ENCODE assay signal across 21 mouse cellular contexts in the genomic region with DNA sequence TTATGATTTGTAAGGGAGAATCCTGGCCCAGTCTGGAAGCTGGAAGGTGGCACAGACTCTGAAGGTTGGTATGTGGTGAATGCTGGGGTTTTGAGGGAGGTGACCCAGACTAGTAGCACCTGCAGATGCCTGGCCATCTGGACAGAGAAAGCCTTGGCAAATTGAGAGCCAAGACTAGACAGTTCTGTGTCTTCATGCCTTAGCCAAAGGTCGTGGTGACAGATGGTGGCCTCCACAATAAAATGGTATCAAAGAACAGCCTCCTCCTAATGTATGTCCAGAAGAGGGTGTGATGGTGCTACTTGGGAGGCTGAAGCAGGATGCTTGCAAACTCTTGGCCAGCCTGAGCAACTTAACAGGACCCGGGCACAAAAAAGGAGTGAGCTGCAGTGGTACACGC. TPM values are rescaled to one million over a fixed set of nuclear protein-coding genes. Genes with fewer than 3 reads are reported as not detected.
A peak's percentile ranks its signal among the peaks of the same experiment; 100 is the strongest.
DNase-seq lines count a peak whose midpoint lies in the region; ATAC-seq lines count a peak whose summit lies in the region.
"Had no signal": no experiment of that assay in that cellular context is flagged by ENCODE, and none has a peak within 500 bp of the region (broad histone marks: within the 10 kb centered on the region; RNA-seq: fewer than 3 reads in every experiment).

No protein-coding gene starts in this region.

- no peak overlapping the region for H3K9ac ChIP-seq in intestine, embryonic 14.5 days (ENCODE audit: low read length)
- H3K9ac ChIP-seq in midbrain, embryonic 15.5 days = no peak overlapping the region
- H3K9ac ChIP-seq in midbrain, embryonic 16.5 days (ENCODE audit: low read depth, low read length) = no peak overlapping the region
- H3K9ac ChIP-seq in hindbrain, embryonic 12.5 days = no peak overlapping the region
- H3K9ac ChIP-seq: embryonic facial prominence, embryonic 12.5 days; forebrain, postnatal 0 days; hindbrain, embryonic 13.5 days had no signal

- intact Hi-C loops in left cerebral cortex, postnatal 4 days (cut with DNase I) = no loop called here

- H3K4me2 ChIP-seq in intestine, embryonic 14.5 days (ENCODE audit: low read length) = no peak overlapping the region
- H3K4me2 ChIP-seq in midbrain, embryonic 15.5 days = no peak overlapping the region
- H3K4me2 ChIP-seq in midbrain, embryonic 16.5 days (ENCODE audit: low read length) = no peak overlapping the region
- no peak overlapping the region for H3K4me2 ChIP-seq in hindbrain, embryonic 12.5 days (replicated peaks)
- H3K4me2 ChIP-seq: embryonic facial prominence, embryonic 12.5 days; hindbrain, embryonic 13.5 days had no signal

- H3K4me3 ChIP-seq in intestine, embryonic 14.5 days (ENCODE audit: low read depth, low read length) = no peak overlapping the region
- H3K4me3 ChIP-seq in midbrain, embryonic 15.5 days = no peak overlapping the region
- H3K4me3 ChIP-seq in midbrain, embryonic 16.5 days (ENCODE audit: low read depth, low read length) = no peak overlapping the region
- no peak overlapping the region for H3K4me3 ChIP-seq in hindbrain, embryonic 12.5 days
- H3K4me3 ChIP-seq: embryonic facial prominence, embryonic 12.5 days; heart, adult 2 months; hindbrain, embryonic 13.5 days had no signal

- no peaks in the 10 kb centered on the region for H3K36me3 ChIP-seq in intestine, embryonic 14.5 days (ENCODE audit: control insufficient read depth, insufficient read depth, low read length)
- no peaks in the 10 kb centered on the region for H3K36me3 ChIP-seq in midbrain, embryonic 15.5 days (replicated peaks)
- no peaks in the 10 kb centered on the region for H3K36me3 ChIP-seq in midbrain, embryonic 16.5 days (ENCODE audit: control insufficient read depth, insufficient read depth, low read length)
- H3K36me3 ChIP-seq in hindbrain, embryonic 12.5 days = no peaks in the 10 kb centered on the region
- H3K36me3 ChIP-seq: embryonic facial prominence, embryonic 12.5 days; hindbrain, embryonic 13.5 days had no signal

- no peaks in the 10 kb centered on the region for H3K27me3 ChIP-seq in intestine, embryonic 14.5 days (replicated peaks; ENCODE audit: control insufficient read depth, insufficient read depth, low read length)
- H3K27me3 ChIP-seq in midbrain, embryonic 15.5 days (replicated peaks) = no peaks in the 10 kb centered on the region
- H3K27me3 ChIP-seq in midbrain, embryonic 16.5 days (ENCODE audit: control insufficient read depth, insufficient read depth, low read depth, low read length) = no peaks in the 10 kb centered on the region
- H3K27me3 ChIP-seq in hindbrain, embryonic 12.5 days = no peaks in the 10 kb centered on the region
- H3K27me3 ChIP-seq: embryonic facial prominence, embryonic 12.5 days; hindbrain, embryonic 13.5 days; Patski had no signal

- DNase-seq in left cerebral cortex, postnatal 4 days = peak; percentile 28
- no peak for DNase-seq in left cerebral cortex, adult 9 months (ENCODE audit: low spot score in 2 of 2)
- DNase-seq in brain, adult 2 months (ENCODE audit: low read depth, low spot score) = peak; percentile 94
- DNase-seq in cerebellum, adult 9-10 months = peak; percentile 88
- no peak for DNase-seq in intestine, embryonic 14.5 days (ENCODE audit: low spot score)
- DNase-seq: adrenal gland, adult 2 months; forebrain, postnatal 0 days; gastrocnemius, postnatal 14 days; heart, adult 2 months; kidney, postnatal 25 days; liver; right cerebral cortex, adult 18-20 months; thymus, adult 18-20 months; thymus, postnatal 36 days had no signal

- no peak for ATAC-seq in intestine, embryonic 14.5 days (replicated peaks; ENCODE audit: low FRiP score, low TSS enrichment, low read depth)
- ATAC-seq in midbrain, embryonic 15.5 days (replicated peaks) = no peak
- no peak for ATAC-seq in midbrain, embryonic 16.5 days
- no peak for ATAC-seq in hindbrain, embryonic 12.5 days (ENCODE audit: low FRiP score)
- ATAC-seq: forebrain, postnatal 0 days; Patski had no signal

- H3K4me1 ChIP-seq in intestine, embryonic 14.5 days (replicated peaks; ENCODE audit: control insufficient read depth, insufficient read depth, low read length) = no peaks in the 10 kb centered on the region
- no peaks in the 10 kb centered on the region for H3K4me1 ChIP-seq in midbrain, embryonic 15.5 days
- H3K4me1 ChIP-seq in midbrain, embryonic 16.5 days (ENCODE audit: control insufficient read depth, insufficient read depth, low read length) = no peaks in the 10 kb centered on the region
- H3K4me1 ChIP-seq in hindbrain, embryonic 12.5 days = no peaks in the 10 kb centered on the region
- H3K4me1 ChIP-seq: embryonic facial prominence, embryonic 12.5 days; hindbrain, embryonic 13.5 days had no signal

- peak overlapping the region; percentile 38; the same call in 1 of the 2 replicates for H3K27ac ChIP-seq in intestine, embryonic 14.5 days (ENCODE audit: low read depth)
- H3K27ac ChIP-seq in midbrain, embryonic 15.5 days = no peak overlapping the region
- H3K27ac ChIP-seq in midbrain, embryonic 16.5 days (ENCODE audit: low read length) = no peak overlapping the region
- no peak overlapping the region for H3K27ac ChIP-seq in hindbrain, embryonic 12.5 days
- H3K27ac ChIP-seq: embryonic facial prominence, embryonic 12.5 days; heart, adult 2 months; hindbrain, embryonic 13.5 days; macrophage had no signal

- WGBS in intestine, embryonic 14.5 days = 76% methylated on average over 3 of the region's 3 CpGs
- 77% methylated on average over 3 of the region's 3 CpGs for WGBS in midbrain, embryonic 15.5 days
- WGBS in midbrain, embryonic 16.5 days = 86% methylated on average over 3 of the region's 3 CpGs
- WGBS in hindbrain, embryonic 12.5 days = 73% methylated on average over 3 of the region's 3 CpGs

- H3K9me3 ChIP-seq in intestine, embryonic 14.5 days (ENCODE audit: control insufficient read depth, low read length) = no peaks in the 10 kb centered on the region
- no peaks in the 10 kb centered on the region for H3K9me3 ChIP-seq in midbrain, embryonic 15.5 days
- no peaks in the 10 kb centered on the region for H3K9me3 ChIP-seq in midbrain, embryonic 16.5 days (replicated peaks; ENCODE audit: control insufficient read depth, low read length, poor library complexity, severe bottlenecking)
- no peaks in the 10 kb centered on the region for H3K9me3 ChIP-seq in hindbrain, embryonic 12.5 days (replicated peaks)
- H3K9me3 ChIP-seq: embryonic facial prominence, embryonic 12.5 days; hindbrain, embryonic 13.5 days had no signal

RNA-seq across cellular contexts. Expression of gene Myo1g, which starts 16.5 kb away (rescaled TPM):
- under 1 TPM; 0.46 to 0.74 TPM for total RNA-seq in left cerebral cortex, postnatal 4 days (2021)
- 1.3 TPM in 2 replicates for polyA plus RNA-seq in intestine, embryonic 14.5 days (2014; fragmentation: Nextera tagmentation; extraction: Ambion mirVana)
- 0.23 and 0.54 TPM in 2 replicates for polyA plus RNA-seq in midbrain, embryonic 15.5 days (2015; fragmentation: Nextera tagmentation; extraction: Ambion mirVana)
- polyA plus RNA-seq in midbrain, embryonic 16.5 days (2015; fragmentation: Nextera tagmentation; extraction: Ambion mirVana) = 0.19 and 0.53 TPM in 2 replicates
- polyA plus RNA-seq in hindbrain, embryonic 12.5 days (2016; fragmentation: Nextera tagmentation; extraction: Ambion mirVana) = 0.50 and 0.70 TPM in 2 replicates

RNA-seq across cellular contexts. Expression of gene Purb, which starts 28.5 kb away (rescaled TPM):
- 10 to 100 TPM; 88.1 to 89.5 TPM for total RNA-seq in left cerebral cortex, postnatal 4 days (2021)
- 25.7 and 26.2 TPM in 2 replicates for polyA plus RNA-seq in intestine, embryonic 14.5 days (2014; fragmentation: Nextera tagmentation; extraction: Ambion mirVana)
- 11.3 and 11.4 TPM in 2 replicates for polyA plus RNA-seq in midbrain, embryonic 15.5 days (2015; fragmentation: Nextera tagmentation; extraction: Ambion mirVana)
- polyA plus RNA-seq in midbrain, embryonic 16.5 days (2015; fragmentation: Nextera tagmentation; extraction: Ambion mirVana) = 11.2 and 11.7 TPM in 2 replicates
- 17.2 and 18.3 TPM in 2 replicates for polyA plus RNA-seq in hindbrain, embryonic 12.5 days (2016; fragmentation: Nextera tagmentation; extraction: Ambion mirVana)

RNA-seq across cellular contexts. Expression of gene Ccm2, which starts 42.5 kb away (rescaled TPM):
- total RNA-seq in left cerebral cortex, postnatal 4 days (2021) = 10 to 100 TPM; 55.6 to 58.9 TPM
- polyA plus RNA-seq in intestine, embryonic 14.5 days (2014; fragmentation: Nextera tagmentation; extraction: Ambion mirVana) = 87.0 and 90.6 TPM in 2 replicates
- 90.5 and 96.6 TPM in 2 replicates for polyA plus RNA-seq in midbrain, embryonic 15.5 days (2015; fragmentation: Nextera tagmentation; extraction: Ambion mirVana)
- polyA plus RNA-seq in midbrain, embryonic 16.5 days (2015; fragmentation: Nextera tagmentation; extraction: Ambion mirVana) = 81.4 and 84.3 TPM in 2 replicates
- 89.5 and 95.8 TPM in 2 replicates for polyA plus RNA-seq in hindbrain, embryonic 12.5 days (2016; fragmentation: Nextera tagmentation; extraction: Ambion mirVana)

RNA-seq across cellular contexts. Expression of gene H2afv, which starts 60.0 kb away (rescaled TPM):
- total RNA-seq in left cerebral cortex, postnatal 4 days (2021) = 10 to 100 TPM; 35.4 to 44.5 TPM
- polyA plus RNA-seq in intestine, embryonic 14.5 days (2014; fragmentation: Nextera tagmentation; extraction: Ambion mirVana) = 510 and 552 TPM in 2 replicates
- 250 and 290 TPM in 2 replicates for polyA plus RNA-seq in midbrain, embryonic 15.5 days (2015; fragmentation: Nextera tagmentation; extraction: Ambion mirVana)
- polyA plus RNA-seq in midbrain, embryonic 16.5 days (2015; fragmentation: Nextera tagmentation; extraction: Ambion mirVana) = 203 and 224 TPM in 2 replicates
- 520 and 591 TPM in 2 replicates for polyA plus RNA-seq in hindbrain, embryonic 12.5 days (2016; fragmentation: Nextera tagmentation; extraction: Ambion mirVana)

Comparison
In these comparisons a context has a peak if more than half of its experiments do, and no peak if none do; other contexts are left out.
1. DNase-seq: peak in left cerebral cortex, postnatal 4 days (single experiment), brain, adult 2 months (single experiment) and cerebellum, adult 9-10 months (single experiment); none in left cerebral cortex, adult 9 months (0 of 2) and intestine, embryonic 14.5 days (single experiment).